Mouse (Mus musculus) spleen, adult 2 months (tissue): ENCODE results near the gene Rplp0. TPM values are rescaled to one million over a fixed set of nuclear protein-coding genes. Genes with fewer than 3 reads are reported as not detected.

Source experiments
- DNase-seq, 2 experiments: peaks; one replicate each; pipeline versions ENCODE4 v3.0.0 to v3.0.0-alpha.2; 2012 to 2021; ENCODE audit warnings: low spot score in 2 of 2, low read depth in 1 of 2
- H3K27ac ChIP-seq: fragments of 200-500 bp; 2 replicates; pipeline ENCODE4 v1.5.1; 2012; ENCODE audit warnings: low read length, inconsistent platforms; ENCODE audit not compliant: insufficient read depth
- H3K27me3 ChIP-seq: fragments of 200-500 bp; 2 replicates; pipeline ENCODE4 v1.6.1; 2012; ENCODE audit warnings: mild to moderate bottlenecking, moderate library complexity, low read length, inconsistent platforms; ENCODE audit not compliant: control insufficient read depth, insufficient read depth
- H3K36me3 ChIP-seq: fragments of 200-500 bp; 2 replicates; pipeline ENCODE4 v1.6.1; 2012; ENCODE audit warnings: mild to moderate bottlenecking, low read length, inconsistent platforms; ENCODE audit not compliant: control insufficient read depth, insufficient read depth
- H3K4me1 ChIP-seq: fragments of 200-500 bp; 2 replicates; pipeline ENCODE4 v1.6.1; 2011; ENCODE audit warnings: inconsistent platforms; ENCODE audit not compliant: control insufficient read depth, insufficient read depth, insufficient read length
- H3K4me3 ChIP-seq: fragments of 200-500 bp; 2 replicates; pipeline ENCODE4 v1.5.1; 2011; ENCODE audit warnings: mild to moderate bottlenecking, inconsistent platforms; ENCODE audit not compliant: insufficient read depth, insufficient read length; ENCODE audit errors: extremely low read depth
- CTCF ChIP-seq: fragments of 200-500 bp; IDR thresholded peaks from 2 replicates; pipeline ENCODE4 v1.5.1; 2011; ENCODE audit warnings: mild to moderate bottlenecking, inconsistent platforms; ENCODE audit not compliant: insufficient read depth, insufficient read length, insufficient replicate concordance; ENCODE audit errors: extremely low read depth
- POLR2A ChIP-seq: fragments of 200-500 bp; IDR thresholded peaks from 2 replicates; pipeline ENCODE4 v1.6.1; 2011; ENCODE audit warnings: low read depth, low read length, inconsistent platforms
- WGBS: fragments of 180-500 bp; shearing (Covaris S2); methylation state at CpG from one replicate; pipeline ENCODE4 v1.1.7; 2018; 5-methylcytosine and 5-hydroxymethylcytosine counted together
- polyA plus RNA-seq: library from polyadenylated mRNA; depleted of rRNA; stranded (reverse); fragments of >200 nt; gene quantifications from 2 replicates; pipeline ENCODE4 v1.2.3, GENCODE M21; 2012

Rplp0 gene
- polyA plus RNA-seq, 1 experiment = 2,476 TPM

DNA sequence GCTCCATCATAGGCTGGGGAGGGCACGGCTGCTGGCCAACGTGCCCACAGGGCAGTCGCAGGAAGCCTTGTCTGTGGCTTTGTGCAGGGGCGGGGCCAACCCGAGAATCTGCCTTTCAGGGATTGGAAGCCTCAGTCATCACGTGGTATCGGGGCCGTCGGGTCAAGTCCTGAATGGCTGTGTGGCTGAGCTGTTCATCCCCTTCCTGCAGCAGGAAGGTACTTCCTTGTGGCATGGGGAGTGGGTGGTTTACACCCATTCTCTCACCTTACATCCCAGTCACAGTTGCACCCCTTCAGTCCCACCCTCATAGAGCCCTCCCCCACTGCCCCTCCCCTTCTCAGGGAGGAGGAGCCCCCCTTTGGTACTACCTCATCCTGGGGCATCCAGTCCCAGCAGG lies 22.4 kb downstream of the Rplp0 start:
- no peak for TF ChIP-seq CTCF
- TF ChIP-seq POLR2A = no peak
- Histone ChIP-seq H3K27ac (no peak overlapping the region), H3K27me3 (no peaks in the 10 kb centered on the region), H3K4me3 (no peak overlapping the region), H3K36me3 (peaks cover 65% of the 10 kb centered on the region), H3K4me1 (no peaks in the 10 kb centered on the region)
- DNase-seq = no peak
- 96% methylated on average over 9 of the region's 9 CpGs for WGBS

DNA sequence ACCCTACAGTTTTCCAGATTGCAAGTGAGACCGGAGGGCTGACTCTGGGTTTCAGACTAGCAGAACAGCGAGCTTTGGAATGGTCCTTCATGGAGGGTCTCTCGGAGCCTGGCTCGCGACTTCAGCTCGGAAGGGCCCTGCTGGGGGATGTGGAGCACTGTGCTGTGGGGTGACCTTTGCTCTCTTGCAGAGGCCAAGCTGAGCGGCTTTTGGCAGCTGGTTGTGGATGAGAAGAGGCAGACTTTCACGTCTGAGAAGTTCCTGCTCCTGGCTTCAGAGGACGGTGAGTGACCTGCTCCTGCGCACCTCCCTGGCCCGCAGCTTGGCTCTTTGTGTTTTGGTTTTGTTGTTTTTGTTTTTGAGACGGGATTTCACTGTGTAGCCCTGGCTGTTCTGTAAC lies 26.3 kb downstream of the Rplp0 start:
- no peak for TF ChIP-seq POLR2A
- no peak for TF ChIP-seq CTCF
- peaks cover 62% of the 10 kb centered on the region for H3K36me3 ChIP-seq
- H3K27me3 ChIP-seq = no peaks in the 10 kb centered on the region
- no peak overlapping the region for H3K4me3 ChIP-seq
- 91% methylated on average over 12 of the region's 12 CpGs for WGBS
- no peak overlapping the region for H3K27ac ChIP-seq
- DNase-seq = no peak
- H3K4me1 ChIP-seq = no peaks in the 10 kb centered on the region

DNA sequence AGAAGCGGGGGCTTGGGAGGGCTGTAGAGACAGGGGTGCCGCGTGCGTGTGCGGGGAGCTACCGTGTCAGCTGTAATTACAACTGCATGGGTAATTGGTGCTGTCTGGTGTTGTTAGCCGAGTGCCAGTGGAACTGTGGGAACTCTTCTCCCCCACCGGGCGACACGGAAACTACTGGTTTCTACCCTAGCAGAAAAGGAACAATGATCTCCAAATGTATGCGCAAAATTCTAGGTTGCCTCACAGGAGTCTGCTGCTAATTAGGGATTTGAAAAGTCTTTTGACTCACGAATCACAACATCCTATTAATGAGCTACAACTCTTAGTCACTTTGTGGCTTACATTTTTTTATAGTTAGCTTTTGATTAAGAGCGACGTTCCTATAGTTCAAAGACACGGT lies 26.9 kb downstream of the Rplp0 start:
- H3K27me3 ChIP-seq = no peaks in the 10 kb centered on the region
- H3K4me1 ChIP-seq = no peaks in the 10 kb centered on the region
- no peak overlapping the region for H3K4me3 ChIP-seq
- no peak overlapping the region for H3K27ac ChIP-seq
- peaks cover 62% of the 10 kb centered on the region for H3K36me3 ChIP-seq
- DNase-seq = no peak
- WGBS = 94% methylated on average over 15 of the region's 15 CpGs
- TF ChIP-seq CTCF (no peak), POLR2A (no peak)

DNA sequence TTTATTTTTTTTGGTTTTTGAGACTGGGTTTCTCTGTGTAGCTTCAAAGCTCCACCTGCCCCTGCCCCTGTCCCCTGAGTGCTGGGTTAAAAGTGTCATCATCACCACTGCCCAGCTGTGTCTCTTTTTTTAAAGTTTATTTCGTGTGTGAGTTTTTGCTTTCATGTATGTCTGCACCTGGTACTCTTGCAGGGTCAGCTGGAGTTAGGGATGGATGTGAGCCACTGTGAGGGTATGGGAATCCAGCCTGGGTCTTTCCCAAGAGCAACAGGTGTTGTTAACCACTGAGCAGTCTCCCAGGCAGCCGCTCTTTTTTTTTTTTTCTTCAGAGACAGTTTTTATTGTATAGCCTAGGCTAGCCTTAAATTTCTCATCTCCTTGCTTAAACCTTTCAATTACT lies 27.5 kb downstream of the Rplp0 start:
- no peak overlapping the region for H3K27ac ChIP-seq
- no peak for DNase-seq
- H3K4me1 ChIP-seq = no peaks in the 10 kb centered on the region
- no peak overlapping the region for H3K4me3 ChIP-seq
- no peaks in the 10 kb centered on the region for H3K27me3 ChIP-seq
- no peak for TF ChIP-seq POLR2A
- TF ChIP-seq CTCF = no peak
- H3K36me3 ChIP-seq = peaks cover 59% of the 10 kb centered on the region
- 76% methylated on average over 2 of the region's 2 CpGs for WGBS

DNA sequence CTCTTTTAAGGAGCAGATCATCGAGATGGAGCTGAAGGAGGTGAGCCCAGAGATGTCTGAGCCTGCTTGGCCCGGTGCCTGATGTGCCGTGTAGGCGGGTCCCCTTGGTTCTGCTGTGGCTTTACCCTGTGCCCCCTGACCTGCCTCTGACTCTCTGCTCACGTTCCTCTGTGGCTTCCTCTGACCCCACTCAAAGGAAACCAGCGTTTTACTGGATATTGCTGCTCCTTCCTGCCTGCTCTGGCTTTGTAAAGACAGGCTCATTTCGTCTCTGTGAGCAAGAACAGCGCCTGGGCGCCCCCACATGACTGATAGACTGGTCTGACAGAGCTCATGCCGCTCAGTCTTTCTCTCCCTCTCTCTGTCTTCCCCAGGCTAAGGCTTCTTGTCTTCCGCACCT lies 31.8 kb downstream of the Rplp0 start:
- 31% methylated on average over 11 of the region's 11 CpGs for WGBS
- peaks cover 69% of the 10 kb centered on the region for H3K36me3 ChIP-seq

DNA sequence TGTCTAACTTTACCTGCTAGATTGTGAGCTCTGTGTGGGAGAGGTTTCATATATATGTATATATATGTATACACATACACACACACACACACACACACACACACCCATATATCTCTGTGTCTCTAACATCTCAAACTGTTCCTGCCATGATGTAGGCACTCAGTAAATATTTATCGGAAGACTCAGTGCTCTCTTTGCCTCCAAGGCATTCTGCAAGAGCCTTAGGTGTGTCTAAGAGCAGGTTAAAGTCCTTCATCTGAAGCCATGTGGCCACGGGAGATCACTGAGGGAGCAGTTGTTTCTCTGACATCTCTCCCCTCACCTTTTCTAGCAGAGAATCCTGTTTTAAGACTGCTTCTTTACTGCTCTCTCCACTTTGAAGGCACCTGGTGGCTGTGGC lies 32.2 kb downstream of the Rplp0 start:
- H3K36me3 ChIP-seq = peaks cover 69% of the 10 kb centered on the region
- no peak for DNase-seq
- TF ChIP-seq CTCF = no peak
- no peak for TF ChIP-seq POLR2A
- 88% methylated on average over 2 of the region's 2 CpGs for WGBS
- no peaks in the 10 kb centered on the region for H3K27me3 ChIP-seq
- H3K27ac ChIP-seq = no peak overlapping the region
- H3K4me3 ChIP-seq = no peak overlapping the region
- no peaks in the 10 kb centered on the region for H3K4me1 ChIP-seq

More for the DNA sequence above, 31.8 kb downstream of the Rplp0 start:
- no peaks in the 10 kb centered on the region for H3K4me1 ChIP-seq
- H3K27ac ChIP-seq = no peak overlapping the region
- TF ChIP-seq CTCF = no peak
- no peak for TF ChIP-seq POLR2A
- no peaks in the 10 kb centered on the region for H3K27me3 ChIP-seq
- DNase-seq = no peak
- H3K4me3 ChIP-seq = no peak overlapping the region

DNA sequence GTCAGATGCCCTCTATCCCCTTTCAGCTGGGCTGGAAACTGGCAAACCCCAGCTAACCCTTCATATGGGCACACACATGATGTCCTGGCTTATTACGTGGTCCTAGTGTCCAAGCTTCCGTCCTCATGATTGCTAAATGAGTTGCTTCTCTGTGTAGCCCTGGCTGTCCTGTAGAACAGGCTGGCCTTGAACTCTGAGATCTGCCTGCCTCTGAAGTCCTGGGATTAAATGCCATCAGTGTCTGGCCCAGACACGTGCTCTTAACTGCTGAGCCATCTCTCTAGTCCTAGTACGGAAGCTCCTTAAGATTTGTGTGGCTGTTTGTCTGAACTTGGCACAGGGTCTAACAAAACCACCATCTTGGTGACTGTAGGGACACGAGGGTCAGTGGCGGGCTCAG lies 44.3 kb downstream of the Rplp0 start:
- H3K4me3 ChIP-seq = no peak overlapping the region
- no peaks in the 10 kb centered on the region for H3K4me1 ChIP-seq
- peaks cover 39% of the 10 kb centered on the region for H3K36me3 ChIP-seq
- TF ChIP-seq CTCF (no peak), POLR2A (no peak)
- 94% methylated on average over 6 of the region's 6 CpGs for WGBS
- H3K27me3 ChIP-seq = no peaks in the 10 kb centered on the region
- DNase-seq = no peak
- H3K27ac ChIP-seq = no peak overlapping the region
